Mouse (Mus musculus): ENCODE data around the gene Sh3bgr. TPM values are rescaled to one million over a fixed set of nuclear protein-coding genes. Genes with fewer than 3 reads are reported as not detected.

The Sh3bgr gene
- total RNA-seq, 4 experiments from 2014 or later = 1.8 to 2.4 (median 2.2) TPM

Other genes with a start within 250 kb of the Sh3bgr start
- gene Psmg1, start 209.5 kb upstream of the Sh3bgr start, total RNA-seq (2022) = 10 to 100 TPM; 15.7 to 20.1 (median 19.6) TPM
- gene Brwd1, start 117.9 kb upstream of the Sh3bgr start, total RNA-seq (2022) = 100 to 1,000 TPM; 128 to 157 (median 145) TPM
- 10 to 100 TPM; 57.8 to 81.9 (median 67.6) TPM for gene Hmgn1, start 72.7 kb upstream of the Sh3bgr start, total RNA-seq (2022)
- 10 to 100 TPM; 62.5 to 72.2 (median 68.0) TPM for gene Wrb, start 55.0 kb upstream of the Sh3bgr start, total RNA-seq (2022)
- 1 to 10 TPM; 1.8 to 3.0 (median 2.5) TPM for gene Lca5l, start 8.2 kb upstream of the Sh3bgr start, total RNA-seq (2022)
- gene B3galt5, start 35.4 kb downstream of the Sh3bgr start, total RNA-seq (2022) = 10 to 100 TPM; 55.0 to 58.0 (median 56.9) TPM
- gene Itgb2l, start 243.2 kb downstream of the Sh3bgr start, total RNA-seq (2022) = not detected

Measured in layer of hippocampus, adult 8-10 months (tissue).